Mouse (Mus musculus): Measurements from ENCODE around the gene Map3k10.
A peak's percentile ranks its signal among the peaks of the same experiment; 100 is the strongest.

- TF ChIP-seq EP300 (optimal IDR thresholded peaks at IDR 0.05) (no peak), CTCF (IDR thresholded peaks at IDR 0.05; ENCODE audit: low read depth) (peak; percentile 39; the same call in 1 of the 2 replicates)
Observed at GRCm38 (mm10) chr7:27653681-27654437, 20.5 kb downstream of the Map3k10 start, which contains the start of gene Ttc9b.

Data from stomach, postnatal 0 days (tissue).